Mouse (Mus musculus): ENCODE results near the gene Glg1. TPM values are rescaled to one million over a fixed set of nuclear protein-coding genes. Genes with fewer than 3 reads are reported as not detected.
"Not testable (repeated sequence)": the region's sequence is repeated elsewhere in the genome, so short reads cannot be mapped to it uniquely, and the experiment has no call there.

Gene Glg1
- polyA plus RNA-seq, 1 experiment from 2014 or later: 77.3 TPM

DNA sequence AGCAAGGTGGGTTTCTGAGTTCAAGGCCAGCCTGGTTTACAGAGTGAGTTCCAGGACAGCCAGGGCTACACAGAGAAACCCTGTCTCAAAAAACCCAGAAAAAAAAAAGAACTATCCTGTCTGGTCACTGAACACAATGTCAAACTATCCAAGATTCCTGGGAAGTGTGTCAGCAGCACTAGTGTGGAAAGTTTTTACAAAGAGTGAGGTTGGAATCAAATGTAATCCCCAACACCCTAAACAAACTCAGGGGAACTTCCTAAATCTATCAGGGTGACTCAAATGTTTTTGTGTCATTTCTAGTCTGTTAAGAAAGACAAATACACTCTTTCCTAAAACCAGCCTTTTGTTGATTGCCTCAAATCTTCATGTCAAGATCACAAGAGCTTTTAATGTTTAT, 62.8 kb downstream of the Glg1 start:
- Histone ChIP-seq H3K4me1 (replicated peaks) (no peaks in the 10 kb centered on the region), H3K4me3 (replicated peaks) (no peak overlapping the region), H3K27me3 (no peaks in the 10 kb centered on the region), H3K27ac (no peak overlapping the region), H3K36me3 (peaks cover 58% of the 10 kb centered on the region), H3K9ac (replicated peaks) (no peak overlapping the region), H3K4me2 (replicated peaks) (no peak overlapping the region), H3K9me3 (no peaks in the 10 kb centered on the region)
- no peak for ATAC-seq

DNA sequence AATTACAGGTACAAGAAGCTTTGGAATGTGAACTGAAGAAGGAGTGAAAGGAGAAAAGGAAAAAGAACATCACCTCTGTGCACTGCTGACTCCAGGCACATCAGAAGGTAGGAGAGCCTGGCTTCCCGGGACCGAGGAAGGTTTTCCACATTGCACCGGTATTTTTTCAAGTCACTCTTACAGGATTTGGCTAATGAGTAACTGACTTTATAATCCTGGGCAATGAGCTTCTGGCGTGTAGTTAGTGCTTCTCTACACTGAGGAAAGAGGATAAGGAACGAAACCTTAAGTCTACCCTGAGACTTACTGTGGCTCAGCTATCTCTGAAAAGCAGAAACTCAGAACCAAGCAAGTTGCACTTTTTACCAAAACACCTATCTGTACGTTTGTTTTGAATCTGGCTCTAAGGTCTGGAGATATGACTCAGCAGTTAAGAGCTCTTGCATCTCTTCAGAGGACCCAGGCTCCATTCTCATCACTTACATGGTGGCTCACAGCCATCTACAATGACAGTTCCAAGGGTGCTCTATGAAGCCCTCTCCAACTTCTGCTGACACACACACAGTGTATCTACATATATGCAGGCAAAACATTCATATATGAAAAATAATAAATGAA, 70.3 kb downstream of the Glg1 start:
- Histone ChIP-seq H3K4me2 (replicated peaks) (no peak overlapping the region), H3K4me3 (replicated peaks) (no peak overlapping the region), H3K9me3 (no peaks in the 10 kb centered on the region), H3K27me3 (no peaks in the 10 kb centered on the region), H3K36me3 (peaks cover 44% of the 10 kb centered on the region), H3K27ac (no peak overlapping the region), H3K4me1 (replicated peaks) (no peaks in the 10 kb centered on the region), H3K9ac (replicated peaks) (no peak overlapping the region)
- no peak for ATAC-seq
- WGBS: 93% methylated on average over 6 of the region's 6 CpGs

DNA sequence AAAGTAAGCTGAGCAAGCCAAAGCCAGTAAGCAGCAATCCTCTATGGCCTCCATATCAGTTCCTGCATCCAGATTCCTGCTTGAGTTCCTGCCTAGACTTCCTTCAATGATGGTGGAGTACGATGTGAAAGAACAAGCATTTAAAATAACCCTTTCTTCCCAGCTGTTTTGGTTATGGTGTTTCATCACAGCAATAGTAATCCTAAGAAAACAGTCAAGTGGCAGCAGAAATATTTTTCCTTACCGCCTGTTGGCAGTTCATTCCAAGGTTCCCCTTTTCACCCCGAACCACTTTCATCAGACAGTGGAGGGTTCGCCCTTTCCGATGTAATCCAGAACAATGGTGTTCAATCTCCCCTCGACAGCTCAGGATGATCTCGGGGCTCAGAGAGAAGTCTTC, 71.5 kb downstream of the Glg1 start:
- H3K9ac ChIP-seq (replicated peaks): no peak overlapping the region
- no peaks in the 10 kb centered on the region for H3K4me1 ChIP-seq (replicated peaks)
- H3K9me3 ChIP-seq: no peaks in the 10 kb centered on the region
- WGBS: 94% methylated on average over 7 of the region's 7 CpGs
- H3K36me3 ChIP-seq: peaks cover 52% of the 10 kb centered on the region
- H3K4me2 ChIP-seq (replicated peaks): no peak overlapping the region
- no peak overlapping the region for H3K4me3 ChIP-seq (replicated peaks)
- no peaks in the 10 kb centered on the region for H3K27me3 ChIP-seq
- no peak for ATAC-seq
- H3K27ac ChIP-seq: no peak overlapping the region

DNA sequence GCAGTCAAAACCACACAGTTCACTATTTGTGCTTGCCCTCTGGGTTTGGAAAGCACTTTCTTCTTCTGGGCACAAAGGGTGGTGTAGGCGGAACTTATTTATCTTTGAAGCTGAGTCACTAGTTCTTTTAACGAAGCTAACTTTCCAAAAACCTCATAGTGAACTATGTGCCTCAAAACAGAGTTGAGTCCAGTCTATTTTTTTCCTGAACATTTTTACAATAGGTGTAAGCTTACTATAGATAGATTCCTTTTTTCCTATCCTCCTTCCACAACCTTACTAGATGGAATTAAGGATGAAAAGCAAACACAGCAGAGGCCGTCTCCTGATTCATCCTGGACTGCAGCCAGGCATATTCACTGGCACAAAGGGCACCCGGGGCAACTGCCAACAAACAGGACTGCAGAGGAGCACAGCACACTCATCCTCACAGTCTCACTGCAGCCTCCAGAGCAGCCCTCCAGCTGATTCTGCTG, 73.5 kb downstream of the Glg1 start:
- no peak for ATAC-seq
- H3K4me1 ChIP-seq (replicated peaks): no peaks in the 10 kb centered on the region
- H3K27ac ChIP-seq: no peak overlapping the region; the same call in 1 of the 2 replicates
- H3K36me3 ChIP-seq: peaks cover 61% of the 10 kb centered on the region
- no peaks in the 10 kb centered on the region for H3K9me3 ChIP-seq
- whole genome bisulfite sequencing: 73% methylated on average over 4 of the region's 4 CpGs
- H3K27me3 ChIP-seq: no peaks in the 10 kb centered on the region
- H3K4me3 ChIP-seq (replicated peaks): no peak overlapping the region
- no peak overlapping the region for H3K4me2 ChIP-seq (replicated peaks)
- H3K9ac ChIP-seq (replicated peaks): no peak overlapping the region

DNA sequence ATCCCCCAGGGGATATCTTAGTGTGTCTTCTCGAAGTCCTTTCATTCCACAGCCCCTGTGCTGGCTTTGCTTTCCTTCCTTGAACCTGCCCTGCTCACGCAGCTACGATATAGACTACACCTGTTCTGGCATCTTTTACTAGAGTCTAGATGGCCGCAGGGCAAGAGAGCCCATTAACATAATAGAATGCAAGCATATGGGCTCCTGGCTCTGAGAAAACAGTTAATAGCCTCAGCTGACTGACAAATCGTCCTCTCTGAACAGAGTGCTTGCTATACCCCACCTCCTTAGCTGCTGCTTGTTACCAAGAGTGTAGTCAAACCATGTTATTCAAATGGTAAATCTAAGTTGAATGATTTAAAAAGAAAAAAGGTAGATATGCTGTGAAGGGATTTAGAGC, 87.4 kb downstream of the Glg1 start:
- H3K9ac ChIP-seq (replicated peaks): no peak overlapping the region
- no peaks in the 10 kb centered on the region for H3K4me1 ChIP-seq (replicated peaks)
- no peak overlapping the region for H3K4me3 ChIP-seq (replicated peaks)
- H3K4me2 ChIP-seq (replicated peaks): no peak overlapping the region
- H3K9me3 ChIP-seq: no peaks in the 10 kb centered on the region
- no peak overlapping the region for H3K27ac ChIP-seq
- no peaks in the 10 kb centered on the region for H3K27me3 ChIP-seq
- no peak for ATAC-seq
- peaks cover 91% of the 10 kb centered on the region for H3K36me3 ChIP-seq
- WGBS: 86% methylated on average over 5 of the region's 5 CpGs

DNA sequence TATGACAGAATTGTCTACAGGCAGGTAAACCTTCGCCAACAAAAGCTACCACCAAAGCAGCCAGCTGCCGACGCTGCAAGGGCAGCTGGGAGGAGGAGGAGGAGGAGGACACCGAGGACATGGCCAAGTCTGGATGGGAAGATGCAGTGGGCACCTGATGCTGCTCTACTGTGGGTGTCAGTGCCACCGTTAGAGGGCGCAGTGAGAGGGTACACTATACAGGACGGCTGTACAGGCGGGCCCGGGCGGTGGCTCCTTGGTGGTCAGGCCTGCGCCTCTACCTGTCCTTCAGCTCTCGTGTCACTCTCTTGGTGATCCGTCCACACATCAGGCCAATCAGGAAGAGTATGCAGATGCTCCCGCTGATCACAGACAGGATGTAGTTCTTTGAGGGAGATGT, 101.4 kb downstream of the Glg1 start:
- Histone ChIP-seq H3K9ac (replicated peaks) (no peak overlapping the region), H3K4me2 (replicated peaks) (no peak overlapping the region), H3K27me3 (no peaks in the 10 kb centered on the region), H3K36me3 (peaks cover 97% of the 10 kb centered on the region), H3K4me1 (replicated peaks) (no peaks in the 10 kb centered on the region), H3K27ac (no peak overlapping the region), H3K9me3 (no peaks in the 10 kb centered on the region), H3K4me3 (replicated peaks) (no peak overlapping the region)
- 0 out of 2 replicates have a peak, but pooled peaks have one; percentile 43 for ATAC-seq
- WGBS: 49% methylated on average over 14 of the region's 14 CpGs

- Histone ChIP-seq H3K4me3 (replicated peaks) (no peak overlapping the region), H3K27ac (no peak overlapping the region), H3K4me2 (replicated peaks) (no peak overlapping the region), H3K9me3 (no peaks in the 10 kb centered on the region), H3K9ac (replicated peaks) (no peak overlapping the region), H3K36me3 (peaks cover 85% of the 10 kb centered on the region), H3K27me3 (no peaks in the 10 kb centered on the region), H3K4me1 (replicated peaks) (no peaks in the 10 kb centered on the region)
- WGBS: 89% methylated on average over 8 of the region's 8 CpGs
- ATAC-seq: no peak
Measured at GRCm38 (mm10) chr8:111155721-111156436, 103.1 kb downstream of the Glg1 start.

GRCm38 (mm10) chr8:111145460-111146012, 113.5 kb downstream of the Glg1 start:
- H3K36me3 ChIP-seq, H3K9me3 ChIP-seq, H3K27me3 ChIP-seq: not testable (repeated sequence)
- Histone ChIP-seq H3K4me2 (replicated peaks) (peak overlapping the region; percentile 84), H3K27ac (peak overlapping the region; percentile 56; the same call in 1 of the 2 replicates), H3K4me1 (replicated peaks) (peaks cover 16% of the 10 kb centered on the region), H3K9ac (replicated peaks) (peak overlapping the region; percentile 77), H3K4me3 (replicated peaks) (peak overlapping the region; percentile 69)
- under 1% methylated on average over 71 of the region's 74 CpGs for WGBS
- ATAC-seq: peak; percentile 96

DNA sequence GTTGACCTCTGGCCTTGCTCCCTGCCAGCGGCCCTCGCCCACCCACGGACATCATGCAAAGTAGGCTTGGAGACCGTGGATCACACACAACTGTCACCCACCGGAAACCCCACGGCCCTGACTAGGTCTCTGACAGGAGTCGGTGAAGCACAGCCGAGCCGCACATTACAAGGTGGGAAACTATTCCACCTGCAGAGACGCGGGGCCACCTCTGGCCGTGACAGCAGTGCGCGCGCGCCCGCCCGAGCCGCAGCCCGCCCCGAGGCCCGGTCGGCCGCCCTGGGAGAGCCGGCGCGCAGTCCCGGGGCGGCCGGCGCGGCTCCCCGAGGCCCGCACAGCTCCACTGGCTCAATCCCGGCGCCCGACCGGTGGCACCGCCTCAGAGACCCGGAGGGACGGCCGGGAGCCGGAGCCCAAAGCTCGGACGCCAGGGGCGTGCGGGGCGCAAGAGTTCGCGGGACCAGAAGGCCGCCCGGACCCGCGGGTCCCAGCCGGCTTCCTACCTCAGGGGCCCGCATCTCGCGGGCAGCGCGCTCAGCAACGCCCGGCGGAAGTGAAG, 114.0 kb downstream of the Glg1 start:
- peaks cover 16% of the 10 kb centered on the region for H3K4me1 ChIP-seq (replicated peaks)
- ATAC-seq, H3K9me3 ChIP-seq, H3K36me3 ChIP-seq, H3K27me3 ChIP-seq: not testable (repeated sequence)
- peak overlapping the region; percentile 30; the same call in 1 of the 2 replicates for H3K27ac ChIP-seq
- peak overlapping the region; percentile 76 for H3K9ac ChIP-seq (replicated peaks)
- H3K4me2 ChIP-seq (replicated peaks): peak overlapping the region; percentile 84
- WGBS: under 1% methylated on average over 51 of the region's 63 CpGs
- H3K4me3 ChIP-seq (replicated peaks): peak overlapping the region; percentile 69

DNA sequence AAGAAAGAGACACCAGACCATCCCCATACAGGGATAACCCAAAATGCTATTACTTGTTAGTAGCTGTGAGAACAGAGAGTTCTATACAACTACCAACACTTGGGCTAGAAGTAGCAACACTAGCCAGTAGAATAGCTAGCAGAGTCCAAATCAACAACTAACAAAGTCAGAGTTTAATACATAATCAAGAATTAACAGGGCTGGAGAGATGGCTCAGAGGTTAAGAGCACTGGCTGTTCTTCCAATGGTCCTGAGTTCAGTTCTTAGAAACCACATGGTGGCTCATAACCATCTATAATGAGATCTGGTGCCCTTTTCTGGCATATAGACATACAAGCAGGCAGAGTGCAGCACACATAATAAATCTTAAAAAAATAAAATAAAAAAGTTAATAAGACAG, 116.5 kb downstream of the Glg1 start:
- no peaks in the 10 kb centered on the region for H3K9me3 ChIP-seq
- ATAC-seq: no peak
- H3K27ac ChIP-seq: no peak overlapping the region
- no peak overlapping the region for H3K9ac ChIP-seq (replicated peaks)
- H3K4me2 ChIP-seq (replicated peaks): no peak overlapping the region
- H3K36me3 ChIP-seq: peaks cover 19% of the 10 kb centered on the region
- peaks cover 16% of the 10 kb centered on the region for H3K4me1 ChIP-seq (replicated peaks)
- H3K27me3 ChIP-seq: no peaks in the 10 kb centered on the region
- H3K4me3 ChIP-seq (replicated peaks): no peak overlapping the region

DNA sequence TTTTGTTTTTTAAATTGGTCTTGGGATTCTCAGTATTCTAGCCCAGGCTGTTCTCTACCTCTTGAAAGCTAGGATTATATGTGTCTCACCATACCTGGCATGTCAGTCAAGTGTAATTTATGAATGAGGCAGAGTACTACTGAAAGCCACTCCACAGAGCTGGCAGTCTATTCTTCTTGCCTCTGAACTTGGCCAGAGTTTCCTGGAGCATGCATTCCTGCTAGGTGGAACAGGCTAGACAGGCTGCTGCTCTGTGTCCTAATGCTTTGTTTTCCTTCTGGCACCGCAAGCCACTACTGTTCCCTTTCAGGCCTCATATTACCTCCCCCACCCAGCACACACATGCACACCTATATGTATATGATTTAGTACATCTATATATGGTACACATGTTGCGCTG, 128.3 kb downstream of the Glg1 start:
- no peaks in the 10 kb centered on the region for H3K27me3 ChIP-seq
- no peak overlapping the region for H3K27ac ChIP-seq
- H3K9me3 ChIP-seq: no peaks in the 10 kb centered on the region
- H3K4me3 ChIP-seq (replicated peaks): no peak overlapping the region
- peaks cover 83% of the 10 kb centered on the region for H3K36me3 ChIP-seq
- no peak for ATAC-seq
- H3K9ac ChIP-seq (replicated peaks): no peak overlapping the region
- H3K4me1 ChIP-seq (replicated peaks): no peaks in the 10 kb centered on the region
- WGBS: 94% methylated on average over 2 of the region's 2 CpGs
- H3K4me2 ChIP-seq (replicated peaks): no peak overlapping the region

DNA sequence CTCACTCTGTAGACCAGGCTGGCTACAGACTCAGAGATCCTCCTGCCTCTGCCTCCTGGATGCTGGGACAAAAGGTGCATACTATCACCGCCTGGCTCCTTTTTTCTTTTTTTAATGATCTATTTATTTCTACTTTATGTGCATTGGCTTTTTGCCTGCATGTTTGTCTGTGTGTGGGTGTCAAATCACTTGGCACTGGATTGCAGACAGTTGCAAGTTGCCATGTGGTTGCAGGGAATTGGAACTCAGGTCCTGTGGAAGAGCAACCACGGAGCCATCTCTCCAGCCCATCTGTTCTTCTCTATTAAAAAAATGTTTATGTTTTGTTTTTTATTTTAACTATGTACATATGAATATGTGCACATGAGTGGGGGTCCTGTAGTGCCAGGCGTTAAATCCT, 139.5 kb downstream of the Glg1 start:
- Histone ChIP-seq H3K4me1 (replicated peaks) (no peaks in the 10 kb centered on the region), H3K27ac (no peak overlapping the region), H3K9me3 (no peaks in the 10 kb centered on the region), H3K4me3 (replicated peaks) (no peak overlapping the region), H3K9ac (replicated peaks) (no peak overlapping the region), H3K4me2 (replicated peaks) (no peak overlapping the region), H3K27me3 (no peaks in the 10 kb centered on the region), H3K36me3 (peaks cover 98% of the 10 kb centered on the region)
- WGBS: 96% methylated on average over 3 of the region's 3 CpGs
- ATAC-seq: no peak
